Mouse (Mus musculus) megakaryocyte progenitor cell, adult 5-6 weeks (primary cell): ENCODE data around the gene Thegl. TPM values are rescaled to one million over a fixed set of nuclear protein-coding genes. Genes with fewer than 3 reads are reported as not detected.
"Not testable (repeated sequence)": the region's sequence is repeated elsewhere in the genome, so short reads cannot be mapped to it uniquely, and the experiment has no call there.

Source experiments
- ATAC-seq: replicated peaks from 2 replicates; pipeline ENCODE4 v1.8.0; 2016; ENCODE audit warnings: mild to moderate bottlenecking, moderate TSS enrichment, inconsistent platforms; ENCODE audit not compliant: poor library complexity
- total RNA-seq, 2 experiments: library from RNA; stranded (forward) in 1 of 2; stranded (reverse) in 1 of 2; fragments of 157-497, 149-512 nt in 1 of 2; fragments of 200-1000 nt in 1 of 2; gene quantifications; 2 replicates each; pipeline versions ENCODE4 v1.2.3 to v1.2.4; 2015 to 2017

The Thegl gene
- total RNA-seq (2015) (not detected in 2 replicates), total RNA-seq (2017) (not detected in 2 replicates)

- peak; percentile 94 for ATAC-seq
Observed at GRCm38 (mm10) chr5:77015544-77016482, at the start of gene Thegl. Thegl (plus strand) TSS chr5:77016023.

GRCm38 (mm10) chr5:76969250-76969649, 46.6 kb upstream of the Thegl start:
- no peak for ATAC-seq

- not testable (repeated sequence) for ATAC-seq
Observed at GRCm38 (mm10) chr5:76971115-76971514, 44.7 kb upstream of the Thegl start.

GRCm38 (mm10) chr5:76973488-76973887, 42.3 kb upstream of the Thegl start:
- ATAC-seq = peak; percentile 32; the same call in 1 of the 2 replicates

- 0 out of 2 replicates have a peak, but pooled peaks have one; percentile 5 for ATAC-seq
Observed at GRCm38 (mm10) chr5:76974207-76974553, 41.6 kb upstream of the Thegl start.

GRCm38 (mm10) chr5:76974554-76975285, 41.1 kb upstream of the Thegl start, which contains the start of gene Srp72:
Srp72 (plus strand) TSS chr5:76974683.
- ATAC-seq = peak; percentile 96

- ATAC-seq = no peak
Observed at GRCm38 (mm10) chr5:76975736-76976135, 40.1 kb upstream of the Thegl start.

- peak; percentile 60 for ATAC-seq
Observed at GRCm38 (mm10) chr5:76984015-76984414, 31.8 kb upstream of the Thegl start.

GRCm38 (mm10) chr5:76990789-76991188, 25.0 kb upstream of the Thegl start:
- peak; percentile 76 for ATAC-seq

- peak; percentile 73 for ATAC-seq
Observed at GRCm38 (mm10) chr5:76993174-76993814, 22.5 kb upstream of the Thegl start.

GRCm38 (mm10) chr5:76998416-76998815, 17.4 kb upstream of the Thegl start:
- ATAC-seq = peak; percentile 70

- no peak for ATAC-seq
Observed at GRCm38 (mm10) chr5:77001192-77001591, 14.6 kb upstream of the Thegl start.

- no peak for ATAC-seq
Observed at GRCm38 (mm10) chr5:77004051-77004821, 11.6 kb upstream of the Thegl start, which contains the start of gene Arl9. Arl9 (plus strand) TSS chr5:77004055.

GRCm38 (mm10) chr5:77010352-77010751, 5.5 kb upstream of the Thegl start:
- ATAC-seq = no peak

GRCm38 (mm10) chr5:77011082-77011481, 4.7 kb upstream of the Thegl start:
- peak; percentile 48; the same call in 1 of the 2 replicates for ATAC-seq

GRCm38 (mm10) chr5:77013171-77013570, 2.7 kb upstream of the Thegl start:
- peak; percentile 72 for ATAC-seq

GRCm38 (mm10) chr5:77028034-77028433, 12.2 kb downstream of the Thegl start:
- peak; percentile 67 for ATAC-seq

- peak; percentile 90 for ATAC-seq
Observed at GRCm38 (mm10) chr5:77029735-77030134, 13.9 kb downstream of the Thegl start.

- ATAC-seq = not testable (repeated sequence)
Observed at GRCm38 (mm10) chr5:77035101-77035500, 19.3 kb downstream of the Thegl start.

GRCm38 (mm10) chr5:77038451-77038850, 22.6 kb downstream of the Thegl start:
- peak; percentile 76 for ATAC-seq
